Mouse (Mus musculus) urinary bladder, postnatal 10 days (tissue): ENCODE results near the gene Marcksl1.

Source experiments
- DNase-seq: peaks from one replicate; pipeline ENCODE4 v3.0.0; 2022; ENCODE audit warnings: low spot score

The Marcksl1 gene

DNA sequence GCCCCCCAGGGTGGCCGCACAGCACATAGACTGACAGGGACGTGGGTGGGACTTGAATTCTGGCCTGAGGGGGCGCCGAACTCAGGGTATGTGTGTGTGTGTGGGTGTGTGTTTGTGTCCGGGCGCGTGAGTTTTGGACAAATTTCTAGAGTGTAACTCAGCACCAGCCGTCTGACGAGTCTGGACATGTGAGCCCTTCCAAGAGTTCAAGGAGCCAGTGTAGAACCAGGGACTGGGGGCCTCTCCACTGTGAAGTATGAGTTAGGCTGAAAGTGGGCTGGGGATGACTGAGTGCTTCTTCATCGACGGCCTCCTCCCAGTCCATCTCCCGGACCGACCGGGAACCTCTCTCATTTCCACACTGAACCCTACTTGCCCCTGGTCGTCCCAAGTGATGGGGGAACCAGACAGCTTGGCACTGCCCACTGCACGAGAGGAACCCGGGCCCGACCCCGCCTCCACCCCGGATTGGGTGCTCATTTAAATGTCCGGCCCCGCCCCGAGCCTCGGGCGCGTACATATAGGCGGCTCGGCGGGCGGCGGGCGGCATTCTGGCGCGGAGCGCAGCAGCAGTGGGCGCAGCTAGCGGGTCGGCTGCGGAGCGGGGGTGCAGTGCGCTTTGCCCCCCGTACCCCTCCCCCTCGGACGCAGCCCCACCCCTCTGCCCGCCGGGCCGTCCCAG, at the start of gene Marcksl1:
Gene Marcksl1, plus strand, starts transcription at position 496 of the 682 bp plus-strand sequence.
- DNase-seq, result peak; percentile 69

DNA sequence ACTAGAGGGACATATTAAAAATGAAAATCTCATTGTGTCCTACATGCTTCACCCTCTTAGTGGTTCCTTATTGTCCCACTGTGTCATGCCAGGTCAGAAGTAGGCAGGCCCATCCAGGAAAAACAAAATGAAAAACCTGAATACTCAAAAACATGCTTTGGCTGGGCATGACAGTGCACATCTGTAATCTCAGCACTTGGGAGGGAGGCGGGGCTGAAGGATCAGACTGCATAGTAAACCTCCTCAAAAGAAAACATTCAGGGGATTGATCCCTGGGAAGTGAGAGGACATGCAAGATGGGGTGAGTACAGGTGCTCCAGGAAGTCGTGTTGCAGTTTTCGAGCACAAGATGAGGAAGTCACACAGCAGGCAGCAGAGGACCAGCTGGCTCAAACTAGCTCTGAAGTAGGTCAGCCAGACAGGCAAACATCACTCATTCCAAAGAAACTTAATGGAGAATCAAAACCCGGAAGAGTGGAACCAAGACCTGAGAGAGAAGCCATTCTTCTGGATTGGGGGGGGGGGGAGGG, 49.0 kb upstream of the Marcksl1 start:
- no peak for DNase-seq

DNA sequence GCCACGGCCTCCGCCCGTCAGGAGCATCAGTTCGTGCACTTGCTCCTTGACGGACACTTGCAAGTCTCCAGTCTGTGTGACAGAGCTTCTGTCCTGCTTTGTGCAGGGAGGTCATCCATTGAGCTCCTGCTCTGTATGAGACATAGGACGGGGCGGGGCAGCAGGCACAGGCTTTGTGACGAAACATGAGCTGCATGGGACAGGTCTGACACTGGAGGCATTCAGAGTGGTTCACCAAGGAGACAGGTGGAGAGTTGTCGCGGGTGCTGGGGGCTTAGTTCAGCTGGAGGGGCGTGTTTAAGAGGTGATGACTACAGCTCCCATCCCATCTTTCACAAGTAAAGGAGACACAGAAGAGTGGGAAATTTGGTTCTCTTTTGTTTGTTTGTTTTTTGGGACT, 37.3 kb upstream of the Marcksl1 start:
- no peak for DNase-seq

DNA sequence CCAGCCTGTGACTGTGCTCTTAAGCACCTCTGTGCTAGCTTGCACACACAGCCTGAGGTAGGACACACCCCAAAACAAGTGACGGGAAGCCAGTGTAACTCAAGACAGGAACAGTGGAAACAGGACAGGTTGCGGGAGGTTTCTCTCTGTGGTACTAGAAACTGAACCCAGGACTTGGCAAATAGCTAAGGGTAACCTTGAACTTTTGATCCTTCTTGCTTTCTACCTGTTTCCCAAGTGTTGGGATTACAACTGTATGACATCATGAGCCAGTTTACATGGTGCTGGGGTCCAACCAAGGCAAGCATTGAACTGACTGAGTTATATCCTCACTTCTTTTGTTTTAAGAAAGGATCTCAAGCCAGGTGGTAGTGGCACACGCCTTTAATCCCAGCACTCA, 33.5 kb upstream of the Marcksl1 start:
- DNase-seq, result no peak

DNA sequence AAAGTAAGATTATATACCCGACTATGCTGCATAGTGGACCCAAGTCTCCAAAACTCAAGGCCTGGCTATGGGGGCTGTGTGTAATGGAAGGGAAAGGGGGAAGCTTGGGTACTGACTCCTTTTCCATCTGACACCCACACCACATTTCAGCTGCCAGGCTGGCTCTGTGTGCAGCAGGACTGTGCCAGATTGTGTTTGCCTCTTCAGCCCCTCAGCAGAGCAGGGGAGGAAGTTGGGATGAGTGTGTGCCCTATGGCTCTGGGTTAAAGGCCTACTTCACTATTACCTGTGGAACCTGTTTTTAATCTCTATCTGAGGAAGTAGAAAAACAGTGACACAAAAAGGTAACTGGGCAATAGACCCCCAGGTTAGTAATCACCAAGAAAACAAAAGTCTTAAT, 32.3 kb upstream of the Marcksl1 start:
- DNase-seq, result no peak

DNA sequence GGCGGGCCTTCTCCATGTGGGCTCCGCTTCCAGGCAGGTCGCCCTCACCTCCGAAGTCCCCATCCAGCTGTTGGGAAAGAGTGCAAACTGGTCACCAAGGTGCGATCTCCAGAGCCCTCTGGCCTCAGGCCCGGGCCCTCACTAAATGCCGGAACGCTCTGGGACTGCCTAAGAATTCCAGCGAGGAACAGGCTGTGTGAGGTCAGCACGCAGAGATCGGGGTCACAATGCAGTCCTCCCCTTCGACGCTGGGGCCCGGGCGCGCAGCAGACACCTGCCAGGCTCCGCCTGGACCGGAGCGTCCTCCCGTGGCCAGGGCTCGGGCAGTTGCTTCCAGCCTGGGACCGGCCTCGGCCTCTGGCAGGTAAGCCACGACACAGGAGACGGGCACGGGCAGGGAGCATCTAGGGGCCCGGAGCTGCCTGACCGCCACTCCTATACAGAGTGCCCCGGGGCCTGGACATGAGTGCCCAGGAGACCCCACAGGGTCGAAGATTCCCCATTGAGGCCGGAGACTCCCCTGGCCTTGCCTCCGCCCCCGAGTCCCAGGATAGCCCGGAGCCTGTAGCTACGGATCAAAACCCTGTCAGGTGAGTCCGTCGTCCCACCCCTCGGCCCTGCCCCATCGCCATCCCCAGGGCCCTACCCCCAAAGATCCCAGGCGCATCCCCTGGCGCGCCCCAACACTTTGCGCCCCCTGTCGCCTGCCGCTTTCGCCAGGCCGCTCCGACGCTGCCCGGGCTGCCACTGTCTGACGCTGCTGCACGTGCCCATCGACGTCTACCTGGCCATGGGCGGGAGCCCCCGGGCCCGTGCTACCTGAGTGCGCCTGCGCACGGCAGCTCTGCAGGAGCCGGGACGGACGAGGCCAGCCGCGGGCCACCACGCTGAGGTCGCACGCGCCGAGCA, 22.2 kb upstream of the Marcksl1 start, which contains the start of the genes Tssk3 and Fam229a:
Gene Tssk3, minus strand, starts transcription at position 51 of the 909 bp plus-strand sequence.
Gene Fam229a, plus strand, starts transcription at position 219 of the 909 bp plus-strand sequence.
- no peak for DNase-seq

DNA sequence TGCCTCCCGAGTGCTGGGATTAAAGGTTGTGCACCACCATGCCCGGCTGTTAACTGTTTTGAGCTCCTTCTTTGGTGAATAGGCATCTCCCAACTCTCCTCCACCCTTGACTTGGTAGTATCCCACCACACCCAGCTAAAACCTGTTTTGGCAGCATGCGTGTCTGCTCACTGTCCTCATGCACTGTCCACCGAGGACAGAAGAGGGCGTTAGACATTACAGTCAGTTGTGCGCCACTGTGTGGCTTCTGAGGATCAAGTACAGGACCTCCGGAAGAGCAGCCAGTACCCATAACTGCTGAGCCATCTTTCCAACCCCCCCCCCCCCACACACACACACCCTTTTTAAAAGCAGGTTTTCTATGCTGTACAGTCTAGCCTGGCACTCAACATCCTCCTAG, 18.7 kb upstream of the Marcksl1 start:
- DNase-seq, result no peak

DNA sequence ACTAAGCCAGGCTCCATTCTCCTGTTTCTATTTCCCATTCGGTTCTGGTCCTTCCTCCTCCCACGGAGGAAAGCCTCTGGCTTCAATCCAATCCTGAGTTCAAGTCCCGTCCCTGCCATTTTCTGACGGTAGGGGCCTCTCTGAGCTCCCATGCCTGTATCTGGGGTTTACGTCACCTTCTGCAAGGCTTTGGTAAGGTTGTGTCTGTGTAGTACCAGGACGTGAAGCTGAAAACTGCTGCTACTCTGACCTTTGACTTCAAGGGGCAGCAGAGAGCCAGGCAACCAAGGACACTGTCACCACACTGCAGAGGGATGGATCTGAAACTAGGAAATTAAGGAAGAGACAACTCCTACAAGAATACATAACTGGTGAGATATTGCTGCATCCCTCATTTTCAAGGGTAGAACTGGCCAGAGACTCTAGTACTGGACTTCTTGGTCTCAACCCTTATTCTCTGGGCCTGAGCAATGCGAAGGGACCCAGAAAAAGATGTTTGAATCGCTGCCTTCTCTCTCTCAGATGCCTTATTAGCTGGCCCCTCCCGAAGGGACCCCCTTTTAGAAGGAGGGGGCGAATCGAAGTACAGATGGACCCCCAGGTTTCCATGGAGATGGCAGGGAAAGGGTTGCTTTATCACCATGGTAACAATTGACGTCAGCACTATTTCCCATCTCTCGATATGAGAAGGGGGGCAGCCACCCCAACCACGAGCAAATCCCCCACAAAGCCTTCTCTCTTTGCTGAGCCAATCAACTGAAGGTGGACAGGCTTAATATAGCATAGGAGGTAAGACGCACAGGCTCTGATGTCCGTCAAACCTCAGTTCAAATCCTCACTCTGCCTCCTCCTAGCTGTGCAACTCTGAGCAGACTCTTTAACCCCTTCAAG, 17.5 kb upstream of the Marcksl1 start:
- no peak for DNase-seq

DNA sequence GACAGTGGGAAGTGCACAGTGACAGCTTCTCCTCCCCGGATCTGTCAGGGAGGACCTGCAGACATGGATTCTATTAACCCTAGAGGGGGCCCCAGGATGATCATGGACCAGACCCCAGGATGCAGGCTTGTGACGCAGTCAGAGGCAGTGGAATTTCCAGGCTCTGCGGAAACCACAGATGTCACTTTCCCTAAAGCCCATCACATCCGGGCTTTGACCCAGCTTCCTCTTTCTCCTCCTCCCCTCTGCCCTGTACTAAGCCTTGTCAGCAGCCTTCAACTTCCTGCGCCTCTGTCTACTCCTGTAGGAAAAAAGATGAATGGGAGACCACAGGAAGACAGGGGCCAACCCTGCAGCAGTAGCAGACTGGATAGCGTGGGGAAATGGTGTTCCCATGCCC, 16.8 kb upstream of the Marcksl1 start:
- no peak for DNase-seq

DNA sequence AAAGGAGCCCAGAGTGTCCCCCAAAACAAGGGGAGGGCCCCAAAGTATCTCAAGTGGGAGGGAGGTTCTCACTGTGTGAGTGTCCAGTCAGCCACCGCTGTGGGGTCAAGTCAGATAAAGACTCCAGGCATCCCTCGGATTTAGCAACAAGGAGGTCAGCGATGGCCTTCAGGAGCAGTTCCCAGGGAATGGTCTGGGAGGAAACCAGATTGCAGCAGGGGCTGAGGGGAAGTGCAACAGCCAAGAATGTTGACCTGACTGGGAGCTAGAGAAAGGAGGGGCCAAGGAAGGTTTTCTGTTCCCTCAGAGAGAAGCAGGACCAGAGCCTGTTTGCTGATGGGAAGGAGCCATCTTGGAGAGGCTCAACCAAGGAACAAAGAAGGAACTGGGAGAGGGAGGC, 14.4 kb upstream of the Marcksl1 start:
- no peak for DNase-seq

DNA sequence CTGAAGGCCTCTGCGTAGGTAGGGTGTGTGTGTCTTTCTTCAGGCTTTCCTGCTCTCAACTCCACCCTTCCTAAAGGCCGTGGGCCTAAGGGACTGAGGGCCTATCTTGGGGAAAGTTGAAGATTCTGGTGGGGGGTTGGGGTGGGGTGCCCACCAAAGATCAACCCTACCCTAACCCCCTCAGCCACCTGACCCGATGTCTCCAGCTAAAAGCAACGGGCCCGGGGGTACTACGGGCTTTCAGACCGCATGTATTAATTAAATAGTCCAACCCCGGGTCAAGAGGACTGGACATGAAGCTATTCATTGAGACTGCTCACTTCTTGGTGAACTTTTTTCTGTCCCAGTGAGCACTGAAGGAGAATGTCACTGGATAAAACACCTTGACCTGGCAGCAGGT, 13.4 kb upstream of the Marcksl1 start:
- no peak for DNase-seq

DNA sequence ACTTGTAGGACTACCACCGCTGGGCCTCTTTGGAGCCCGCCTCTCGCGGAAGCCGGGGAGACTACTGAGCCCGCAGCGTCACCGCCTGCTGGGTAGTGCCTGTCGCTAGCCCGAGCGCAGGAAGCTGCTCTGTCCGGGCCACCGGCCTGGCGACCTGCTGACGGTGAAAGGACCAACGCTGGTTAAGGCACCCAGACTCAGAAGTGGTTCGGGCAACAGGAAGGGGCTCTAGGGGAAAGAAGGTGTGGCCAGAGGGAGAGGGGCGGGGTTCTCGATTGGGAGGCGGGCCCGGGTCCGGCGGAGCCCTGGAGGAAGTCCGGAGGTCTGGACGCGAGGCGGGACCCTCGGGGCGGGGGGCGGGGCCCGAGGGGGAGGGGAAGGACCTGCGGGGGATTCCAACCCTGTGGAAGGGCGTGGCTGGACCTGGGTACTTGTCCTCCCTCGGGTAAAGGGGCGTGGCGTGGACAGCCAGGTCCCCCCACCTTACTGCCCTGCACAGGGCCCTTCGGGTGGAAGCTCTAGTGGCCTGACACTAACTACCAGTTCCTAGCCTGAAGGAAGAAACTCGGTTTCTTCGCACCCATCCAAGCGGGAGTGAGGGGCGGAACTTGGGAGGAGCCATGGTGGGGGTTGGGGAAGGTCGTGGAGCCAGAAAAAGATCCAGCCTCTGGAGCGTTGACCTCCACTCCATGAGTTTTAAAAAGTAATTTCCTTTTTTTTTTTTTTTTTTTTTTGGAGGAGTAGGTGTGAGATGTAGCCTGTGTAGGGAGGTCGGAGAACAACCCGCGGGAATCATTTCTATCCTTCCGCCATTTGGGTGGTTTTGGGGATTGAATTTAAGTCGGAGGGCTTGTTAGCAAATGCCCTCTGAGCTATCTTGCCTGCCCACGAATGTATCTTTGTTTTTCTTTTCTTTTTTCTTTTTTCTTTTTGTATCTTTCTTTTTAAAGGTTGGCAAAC, 12.5 kb upstream of the Marcksl1 start:
- peak; percentile 61 for DNase-seq

DNA sequence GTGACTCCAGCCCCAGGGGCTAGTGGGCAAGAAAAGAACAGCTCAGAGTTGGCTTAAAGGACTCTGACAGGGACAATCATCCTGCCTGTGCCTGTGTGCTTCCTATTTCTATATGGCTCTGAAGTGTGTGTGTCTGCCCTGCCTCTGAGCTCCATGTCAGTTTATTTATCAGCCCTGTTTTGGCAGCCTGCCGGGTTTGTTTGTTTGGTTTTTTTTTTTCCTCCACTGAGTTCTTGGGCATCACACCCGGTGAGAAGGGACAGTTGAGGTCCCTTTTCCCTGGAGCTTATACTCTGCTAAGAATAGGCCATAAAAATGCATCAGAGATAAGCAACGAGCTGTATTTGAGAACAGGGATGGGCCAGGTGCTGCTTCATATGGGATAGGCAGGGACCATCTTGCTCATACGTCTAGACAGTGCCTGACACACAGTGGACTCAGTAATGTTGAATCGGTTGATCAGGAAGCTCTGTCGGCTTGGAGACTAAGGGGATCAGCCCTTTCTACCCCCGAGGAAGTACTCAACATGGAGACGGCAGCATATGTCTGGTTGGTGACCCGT, 11.0 kb upstream of the Marcksl1 start:
- DNase-seq, result no peak

DNA sequence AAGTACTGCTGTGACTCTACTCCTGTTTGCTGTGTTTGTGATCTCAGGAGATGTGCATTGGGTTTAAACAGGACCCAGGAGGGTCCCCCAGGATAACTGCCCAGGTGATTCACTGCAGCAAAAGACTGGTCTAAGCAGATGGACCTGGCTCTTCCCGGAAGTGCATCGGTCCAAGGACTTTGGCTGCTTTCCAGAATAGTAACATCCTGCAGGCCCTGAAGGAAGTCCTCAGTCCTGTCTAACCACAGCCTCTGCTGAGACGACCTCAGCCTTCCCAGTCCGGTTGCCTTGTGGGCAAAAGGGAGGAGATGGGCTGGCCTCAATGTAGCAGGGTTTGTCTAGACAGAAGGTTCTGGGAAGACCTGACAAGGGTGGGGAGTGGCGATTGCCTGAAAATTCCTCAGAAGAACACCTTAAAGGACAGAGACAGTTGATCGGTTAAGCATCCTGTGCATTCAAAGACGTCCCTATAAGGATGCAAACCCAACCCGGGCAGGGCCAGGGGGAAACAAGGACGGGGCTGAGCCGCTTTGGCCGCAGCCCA, 10.4 kb upstream of the Marcksl1 start:
- no peak for DNase-seq

DNA sequence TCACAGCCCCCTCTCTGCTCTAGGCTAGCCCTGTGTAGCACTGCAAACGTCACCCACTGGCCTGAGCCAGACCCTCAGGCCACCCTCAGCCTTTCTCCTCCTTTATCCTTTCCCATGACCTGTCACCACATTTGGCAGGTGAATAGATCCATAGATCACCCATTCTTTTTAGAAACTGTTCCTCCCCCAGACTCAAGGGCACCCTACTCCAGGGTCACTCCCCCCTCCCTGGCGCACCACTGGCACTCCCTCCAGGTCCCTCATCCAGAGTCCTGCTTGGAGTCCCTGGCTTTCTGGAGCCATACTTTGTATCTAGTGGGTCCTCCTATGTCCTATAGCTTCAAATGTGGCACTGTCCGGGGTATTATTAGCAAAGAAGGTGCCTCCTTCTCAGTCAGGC, 7.9 kb upstream of the Marcksl1 start:
- no peak for DNase-seq

DNA sequence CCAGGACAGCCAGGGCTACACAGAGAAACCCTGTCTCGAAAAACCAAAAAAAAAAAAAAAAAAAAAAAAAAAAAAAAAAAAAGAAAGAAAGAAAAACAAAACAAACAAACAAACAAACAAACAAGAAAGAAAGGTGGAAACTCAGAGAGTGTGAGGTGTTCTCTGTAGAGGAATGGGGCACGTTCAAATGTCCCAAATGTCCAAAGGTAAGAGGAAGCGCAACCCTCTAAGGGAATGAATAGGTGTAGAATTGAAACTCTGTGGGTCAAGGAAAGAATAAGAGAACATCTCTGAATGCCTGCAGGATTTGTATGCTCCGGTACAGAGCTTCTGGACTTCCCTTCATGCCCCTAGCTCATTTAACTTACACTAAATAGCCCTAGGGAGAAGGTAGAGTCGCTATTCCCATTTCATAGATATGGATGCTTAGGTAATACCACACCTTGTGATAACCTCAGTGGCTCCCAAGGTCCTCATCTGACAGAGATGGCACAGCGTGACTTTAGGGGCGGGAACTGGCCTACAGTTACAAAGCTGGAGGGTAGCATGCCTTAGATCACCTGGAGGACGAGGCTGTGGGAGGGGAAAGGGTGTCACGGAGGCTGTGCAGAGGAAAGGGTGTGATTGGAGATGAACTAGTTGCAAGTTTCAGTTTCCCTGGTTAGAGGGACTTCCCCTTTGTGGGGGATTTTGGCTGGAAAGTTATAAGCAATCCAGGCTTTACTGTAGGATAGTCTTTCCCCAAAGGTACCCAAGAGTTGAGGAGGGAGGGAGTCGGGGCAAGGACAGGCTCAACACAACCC, 5.7 kb upstream of the Marcksl1 start:
- DNase-seq, result no peak

DNA sequence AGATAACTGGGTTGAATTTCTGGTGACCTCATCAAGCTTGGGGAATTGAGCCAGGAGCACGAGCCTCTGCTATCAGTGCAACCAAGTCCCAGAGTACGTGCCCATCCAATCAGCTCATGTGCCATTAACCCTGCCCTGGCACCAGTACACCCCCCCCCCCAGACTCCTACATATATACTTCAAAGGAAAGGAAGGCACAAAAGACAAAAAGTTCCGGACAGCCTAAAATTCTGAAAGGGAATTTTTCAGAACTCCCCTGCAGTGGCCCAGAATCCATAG, 5.2 kb upstream of the Marcksl1 start:
- DNase-seq, result no peak

DNA sequence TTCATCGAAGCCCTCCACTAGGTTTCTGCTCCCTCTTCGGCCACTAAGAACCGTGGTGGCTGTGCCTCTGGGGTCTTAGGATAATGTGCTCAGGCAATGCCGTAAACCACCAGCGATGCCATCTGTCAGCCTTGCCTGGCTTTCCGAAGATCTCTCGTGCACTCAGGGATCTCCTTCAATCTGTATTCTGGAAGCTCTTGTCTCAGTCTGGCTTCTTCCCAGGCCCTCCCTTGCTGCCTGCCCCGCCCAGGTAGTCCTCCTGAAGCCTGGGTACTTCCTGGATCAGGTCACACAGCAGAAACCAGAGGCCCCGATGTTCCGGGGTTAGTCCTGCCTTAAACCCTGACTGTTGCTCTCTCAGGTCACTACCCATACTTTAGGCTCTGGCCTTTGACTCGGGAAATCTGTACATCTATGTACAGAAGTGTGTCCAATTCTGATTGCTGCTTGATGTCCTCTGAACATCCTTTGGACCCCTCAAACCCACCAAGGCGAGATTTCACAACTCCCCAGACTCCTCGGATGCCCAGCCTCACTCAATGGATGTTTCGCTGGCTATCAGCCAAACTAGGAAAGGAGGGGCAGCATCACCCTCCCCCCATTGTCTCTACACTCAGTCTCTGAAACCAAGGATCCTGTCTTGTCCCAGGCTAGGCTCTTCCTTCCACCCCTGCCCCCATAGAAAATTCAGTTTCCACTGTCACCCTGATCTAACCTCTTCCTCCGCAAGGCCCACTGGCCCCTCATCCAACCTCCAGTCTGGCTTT, 4.4 kb upstream of the Marcksl1 start:
- DNase-seq, result no peak

DNA sequence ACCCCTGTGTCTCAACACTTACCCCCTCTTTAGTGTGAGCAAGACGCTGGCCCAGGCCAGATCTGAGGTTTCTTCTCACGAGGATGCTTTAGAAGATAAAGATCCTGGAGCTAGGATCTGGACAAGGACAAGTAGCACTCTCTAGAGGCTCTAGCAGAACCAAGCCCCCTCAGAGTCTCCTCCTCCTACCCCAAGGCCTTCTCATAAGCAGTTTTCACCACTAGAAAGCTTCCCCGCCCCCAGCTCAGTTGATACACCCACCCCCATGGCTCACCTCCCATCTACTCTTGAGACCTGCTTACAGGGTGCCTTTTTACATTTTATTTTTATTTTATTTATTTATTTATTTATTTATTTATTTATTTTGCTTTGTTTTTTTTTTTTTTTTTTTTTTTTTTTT, 3.7 kb upstream of the Marcksl1 start:
- no peak for DNase-seq
